Mouse (Mus musculus) fibroblast of lung, adult 2 months (primary cell): ENCODE data around the gene Phyh.
"Not testable (repeated sequence)": the region's sequence is repeated elsewhere in the genome, so short reads cannot be mapped to it uniquely, and the experiment has no call there.

Source experiments
- DNase-seq: peaks from one replicate; pipeline ENCODE4 v3.0.0-alpha.2; 2011; ENCODE audit warnings: low read depth

The Phyh gene

DNA sequence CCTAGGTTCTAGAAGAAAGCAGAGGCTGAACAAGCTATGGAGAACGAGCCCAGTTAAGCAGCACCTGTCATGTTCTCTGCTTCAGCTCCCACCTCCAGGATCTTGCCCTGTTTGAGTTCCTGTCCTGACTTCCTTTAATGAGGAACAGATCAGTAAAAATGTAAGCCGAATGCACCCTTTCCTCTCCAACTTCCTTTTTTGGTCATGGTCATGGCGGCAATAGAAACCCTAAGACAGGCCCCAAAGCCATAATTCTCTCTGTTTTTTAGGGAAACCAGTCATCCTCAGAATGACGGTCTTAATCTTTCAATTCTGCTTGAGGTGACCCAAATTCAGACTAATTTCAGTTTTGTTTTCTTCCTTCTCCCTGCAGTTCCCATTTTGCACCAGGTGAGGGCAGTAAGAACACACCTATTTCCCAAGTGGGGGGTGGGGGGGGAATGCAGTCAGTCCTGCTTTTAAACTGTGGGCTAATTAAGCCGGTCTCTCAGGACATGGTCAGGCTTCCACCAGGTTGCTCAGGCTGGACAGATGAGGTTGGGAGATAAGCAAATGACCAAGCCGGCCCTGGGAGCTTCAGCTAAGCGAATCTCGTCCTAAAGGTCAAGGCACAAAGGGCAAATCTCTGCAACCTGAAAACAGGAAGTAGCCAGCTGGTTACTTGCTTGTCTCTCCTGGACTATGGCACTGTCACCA is 1.3 kb upstream of the Phyh start:
- no peak for DNase-seq

- no peak for DNase-seq
Measured at GRCm38 (mm10) chr2:4921019-4921418, 2.2 kb downstream of the Phyh start.

- no peak for DNase-seq
Measured at GRCm38 (mm10) chr2:4922476-4923164, 3.8 kb downstream of the Phyh start.

DNA sequence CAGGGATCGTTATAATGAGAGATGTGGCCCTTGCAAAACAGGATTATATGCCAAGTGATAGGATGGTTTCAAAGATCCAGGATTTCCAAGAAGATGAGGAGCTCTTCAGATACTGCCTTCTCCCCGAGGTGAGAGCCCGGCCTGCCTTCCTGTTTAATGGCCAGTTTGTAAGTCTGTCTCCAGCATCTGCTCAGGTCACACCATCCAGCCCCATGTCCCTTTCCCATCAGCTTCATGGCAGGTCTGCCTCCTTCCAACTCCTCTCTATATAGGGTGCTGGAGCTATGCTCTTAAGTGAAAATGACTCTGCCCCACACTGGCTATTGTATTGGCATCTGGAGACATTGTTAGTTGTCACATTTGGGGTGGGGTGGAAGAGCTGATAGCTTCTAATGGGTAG is 8.6 kb downstream of the Phyh start:
- no peak for DNase-seq

DNA sequence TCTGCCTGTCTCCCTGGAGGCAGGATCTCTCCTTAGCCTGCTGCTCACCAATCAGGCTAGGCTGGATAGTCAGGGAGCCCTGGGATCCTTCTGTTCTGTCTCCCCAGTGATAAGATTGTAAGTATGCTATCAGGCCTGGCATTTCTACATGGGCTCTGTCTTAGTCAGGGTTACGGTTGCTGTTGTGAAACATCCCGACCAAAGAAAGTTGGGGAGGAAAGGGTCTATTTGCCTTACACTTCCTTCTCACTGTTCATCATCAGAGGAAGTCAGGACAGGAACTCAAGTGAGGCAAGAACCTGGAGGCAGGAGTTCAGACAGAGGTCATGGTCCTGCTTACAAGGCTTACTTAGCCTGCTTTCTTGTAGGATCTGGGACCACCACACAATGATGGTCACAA is 10.4 kb downstream of the Phyh start:
- no peak for DNase-seq

- no peak for DNase-seq
Measured at GRCm38 (mm10) chr2:4934516-4934915, 15.7 kb downstream of the Phyh start.

GRCm38 (mm10) chr2:4937931-4938330 is 19.1 kb downstream of the Phyh start:
- no peak for DNase-seq

GRCm38 (mm10) chr2:4940861-4941260 is 22.0 kb downstream of the Phyh start:
- DNase-seq: no peak

DNA sequence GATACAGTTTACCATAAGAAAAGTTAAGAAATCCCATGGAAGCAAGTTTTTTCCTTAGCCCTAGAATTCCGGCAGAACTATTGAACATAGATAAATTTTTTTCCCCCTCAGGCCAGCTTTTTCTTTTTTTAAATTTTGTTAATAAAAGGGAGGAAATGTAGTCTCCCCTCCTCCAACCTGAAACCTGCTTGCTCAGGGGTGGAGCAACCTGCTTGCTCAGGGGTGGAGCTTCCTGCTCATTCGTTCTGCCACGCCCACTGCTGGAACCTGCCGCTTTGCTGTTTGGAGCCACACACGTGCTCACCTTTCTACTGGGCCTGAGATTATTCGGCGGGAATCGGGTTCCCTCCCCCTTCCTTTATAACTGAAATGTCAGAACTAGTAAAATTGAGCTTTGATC is 30.9 kb downstream of the Phyh start:
- not testable (repeated sequence) for DNase-seq

GRCm38 (mm10) chr2:4950986-4951385 is 32.2 kb downstream of the Phyh start:
- no peak for DNase-seq

DNA sequence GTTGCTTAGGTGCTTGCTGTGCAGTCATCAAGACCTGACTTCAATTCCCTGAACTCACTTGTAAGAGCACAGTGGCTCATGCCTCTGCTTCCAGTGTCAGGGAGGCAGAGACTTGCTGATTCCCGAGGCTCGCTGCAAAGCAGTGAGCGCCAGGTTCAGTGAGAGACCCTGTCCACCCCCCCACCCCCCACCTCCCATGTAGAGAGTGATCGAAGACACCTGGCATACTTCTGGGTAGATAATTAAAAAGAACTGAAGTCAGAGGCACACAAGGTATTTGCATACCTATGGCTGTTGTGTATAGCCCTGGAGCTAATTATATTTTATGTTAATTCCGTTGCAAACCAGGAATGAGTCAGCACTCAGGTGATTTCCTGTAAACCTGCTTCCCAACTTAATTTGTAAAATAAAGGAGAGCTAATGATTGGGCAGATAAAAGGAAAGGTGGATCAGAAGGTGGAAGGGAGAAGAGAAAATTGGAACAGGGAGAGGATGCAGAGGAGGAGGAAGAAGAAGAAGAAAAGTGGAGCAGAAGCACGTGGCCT is 35.5 kb downstream of the Phyh start:
- no peak for DNase-seq

DNA sequence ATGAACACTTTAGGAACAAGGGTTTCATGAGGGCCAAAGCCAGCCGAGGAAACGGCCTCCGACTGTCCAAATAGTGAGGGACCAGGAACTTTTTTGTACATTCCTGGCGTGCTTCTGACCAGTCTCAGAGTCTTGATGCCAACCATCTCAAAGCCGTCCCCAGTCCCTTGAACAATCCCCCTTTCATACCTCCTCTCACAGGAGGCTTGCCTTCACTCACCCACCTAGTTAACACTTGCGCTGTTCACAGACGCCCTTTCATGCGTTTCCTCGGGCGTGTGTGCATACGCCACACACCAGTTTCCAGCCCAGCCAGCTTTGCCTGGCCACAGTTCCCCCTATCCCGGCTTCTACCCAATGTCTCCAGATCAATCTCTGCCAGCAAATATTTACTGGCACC is 39.2 kb downstream of the Phyh start:
- peak; percentile 20 for DNase-seq

GRCm38 (mm10) chr2:4967806-4968205 is 49.0 kb downstream of the Phyh start:
- DNase-seq: no peak

DNA sequence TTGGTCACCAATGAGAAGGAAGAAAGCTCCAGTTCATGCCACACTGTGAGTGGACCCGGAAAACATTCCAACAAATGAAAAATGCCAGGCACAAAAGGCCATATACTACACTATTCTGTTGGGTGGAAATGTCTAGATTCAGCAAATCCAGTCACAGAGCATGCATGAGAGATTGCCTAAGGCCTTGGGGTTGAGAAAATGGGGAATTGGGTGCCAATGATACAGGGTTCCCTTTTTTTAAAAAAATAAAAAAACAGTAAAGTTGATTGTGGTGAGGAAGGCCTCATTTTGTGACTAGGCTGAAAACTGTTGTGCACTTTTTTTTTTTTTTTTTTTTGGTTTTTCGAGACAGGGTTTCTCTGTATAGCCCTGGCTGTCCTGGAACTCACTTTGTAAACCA is 50.3 kb downstream of the Phyh start:
- DNase-seq: no peak

DNA sequence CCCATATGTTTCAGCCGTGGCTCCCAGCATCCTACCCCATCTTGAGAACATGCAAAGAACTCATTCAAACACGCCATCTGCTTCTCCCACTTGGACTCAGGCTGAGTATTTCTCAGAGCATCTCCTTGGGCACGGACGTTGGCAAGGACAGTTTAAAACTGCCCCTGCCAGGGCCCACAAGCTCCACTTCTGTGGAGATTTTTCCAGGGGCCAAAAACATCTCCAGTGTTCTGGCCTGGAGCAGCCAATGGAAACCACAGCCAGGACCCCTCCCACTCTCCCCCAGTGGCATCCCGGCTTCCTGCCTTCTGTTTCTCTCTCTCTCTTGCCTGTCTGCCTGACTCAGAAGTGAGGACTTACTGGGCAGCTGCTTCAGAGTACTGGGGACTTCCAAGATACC is 57.0 kb downstream of the Phyh start, which contains the start of gene Ucma:
Ucma (plus strand) TSS at position 316 of the 400 bp plus-strand sequence.
- no peak for DNase-seq

DNA sequence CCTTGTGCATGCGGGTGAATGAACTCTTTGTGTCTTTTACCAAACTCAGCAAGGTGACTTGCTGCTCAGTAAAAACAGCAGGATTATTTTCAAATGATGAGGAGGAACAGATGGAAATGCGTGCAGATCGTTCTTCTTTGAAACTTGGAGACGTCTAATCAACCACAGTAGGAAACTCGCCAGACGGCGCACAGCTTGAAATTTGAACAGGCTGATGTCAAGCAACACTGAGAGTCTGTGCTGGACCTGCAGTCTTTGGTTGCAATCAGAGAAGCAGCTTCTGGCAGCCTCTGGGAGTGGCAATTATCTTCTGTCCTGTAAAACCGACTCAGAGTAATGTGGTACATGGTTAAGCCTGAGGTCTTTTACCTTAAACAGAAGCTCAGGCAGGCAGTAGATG is 59.3 kb downstream of the Phyh start:
- no peak for DNase-seq

GRCm38 (mm10) chr2:4983987-4984386 is 65.2 kb downstream of the Phyh start:
- DNase-seq: no peak

GRCm38 (mm10) chr2:4985000-4985399 is 66.2 kb downstream of the Phyh start:
- DNase-seq: no peak

GRCm38 (mm10) chr2:4986798-4987197 is 68.0 kb downstream of the Phyh start:
- DNase-seq: no peak

- peak; percentile 86 for DNase-seq
Measured at GRCm38 (mm10) chr2:4987388-4988180, 68.8 kb downstream of the Phyh start.
